Mouse (Mus musculus) thymus, postnatal 25 days (tissue): ENCODE data around the gene Gm20388.
A peak's percentile ranks its signal among the peaks of the same experiment; 100 is the strongest.
"Not testable (repeated sequence)": the region's sequence is repeated elsewhere in the genome, so short reads cannot be mapped to it uniquely, and the experiment has no call there.

Experiments
- DNase-seq: peaks from one replicate; pipeline ENCODE4 v3.0.0; 2022

Gene Gm20388

GRCm38 (mm10) chr8:121289346-121289745 lies 1378.7 kb downstream of the Gm20388 start:
- DNase-seq, result no peak

- DNase-seq, result no peak
Measured at GRCm38 (mm10) chr8:121290547-121290946, 1379.9 kb downstream of the Gm20388 start.

GRCm38 (mm10) chr8:121293418-121293817 lies 1382.8 kb downstream of the Gm20388 start:
- no peak for DNase-seq

GRCm38 (mm10) chr8:121294234-121295108 lies 1383.8 kb downstream of the Gm20388 start:
- DNase-seq, result no peak

GRCm38 (mm10) chr8:121296082-121296481 lies 1385.4 kb downstream of the Gm20388 start:
- no peak for DNase-seq

- no peak for DNase-seq
Measured at GRCm38 (mm10) chr8:121296597-121296996, 1386.0 kb downstream of the Gm20388 start.

- DNase-seq, result no peak
Measured at GRCm38 (mm10) chr8:121297299-121297698, 1386.7 kb downstream of the Gm20388 start.

GRCm38 (mm10) chr8:121300066-121300465 lies 1389.4 kb downstream of the Gm20388 start:
- no peak for DNase-seq

- peak; percentile 62 for DNase-seq
Measured at GRCm38 (mm10) chr8:121300501-121301411, 1390.1 kb downstream of the Gm20388 start.

- peak; percentile 37 for DNase-seq
Measured at GRCm38 (mm10) chr8:121301431-121301830, 1390.8 kb downstream of the Gm20388 start.

- no peak for DNase-seq
Measured at GRCm38 (mm10) chr8:121301978-121302649, 1391.5 kb downstream of the Gm20388 start.

GRCm38 (mm10) chr8:121307723-121308122 lies 1397.1 kb downstream of the Gm20388 start:
- DNase-seq, result no peak

- no peak for DNase-seq
Measured at GRCm38 (mm10) chr8:121310976-121311819, 1400.6 kb downstream of the Gm20388 start.

- DNase-seq, result no peak
Measured at GRCm38 (mm10) chr8:121313458-121313857, 1402.8 kb downstream of the Gm20388 start.

GRCm38 (mm10) chr8:121314036-121314435 lies 1403.4 kb downstream of the Gm20388 start:
- DNase-seq, result no peak

GRCm38 (mm10) chr8:121315569-121315968 lies 1404.9 kb downstream of the Gm20388 start:
- DNase-seq, result no peak

GRCm38 (mm10) chr8:121316009-121316408 lies 1405.4 kb downstream of the Gm20388 start:
- DNase-seq, result no peak

GRCm38 (mm10) chr8:121318756-121319155 lies 1408.1 kb downstream of the Gm20388 start:
- DNase-seq, result not testable (repeated sequence)

GRCm38 (mm10) chr8:121319491-121319890 lies 1408.8 kb downstream of the Gm20388 start:
- DNase-seq, result no peak

- DNase-seq, result no peak
Measured at GRCm38 (mm10) chr8:121326164-121326910, 1415.7 kb downstream of the Gm20388 start.

GRCm38 (mm10) chr8:121332436-121332835 lies 1421.8 kb downstream of the Gm20388 start:
- no peak for DNase-seq
